Mouse (Mus musculus): ENCODE measurements at regions not wholly inside any gene's neighbourhood (a gene's known extent, or its start where the extent isn't known, plus 50 kb on each side); places are given as distances from the start of the nearest gene placed in this dataset.

- TF ChIP-seq CTCF (IDR thresholded peaks at IDR 0.05; ENCODE audit: control insufficient read depth, insufficient read depth, insufficient replicate concordance, low read depth, low read length) (no peak), POLR2A (IDR thresholded peaks at IDR 0.05; ENCODE audit: control insufficient read depth, low read depth, low read length) (no peak)
Observed at GRCm38 (mm10) chr9:46388677-46389676, 69.2 kb upstream of the 4931429L15Rik start.

Measured in testis, adult 2 months (tissue).